Mouse (Mus musculus) forebrain, embryonic 10.5 days (tissue): ENCODE measurements around the gene Gpd2. TPM values are rescaled to one million over a fixed set of nuclear protein-coding genes. Genes with fewer than 3 reads are reported as not detected.

Experiments used
- DNase-seq: peaks from one replicate; pipeline ENCODE4 v3.0.0-alpha.2; 2017; ENCODE audit warnings: low spot score; ENCODE audit errors: extremely low spot score
- H3K27ac ChIP-seq: fragments of 300-500 bp; sonication (generic); 2 replicates; pipeline ENCODE4 v1.5.1; 2016; ENCODE audit warnings: mild to moderate bottlenecking
- H3K27me3 ChIP-seq: fragments of 300-500 bp; sonication (generic); 2 replicates; pipeline ENCODE4 v1.6.1; 2016; ENCODE audit warnings: mild to moderate bottlenecking; ENCODE audit not compliant: poor library complexity, severe bottlenecking
- H3K36me3 ChIP-seq: fragments of 300-500 bp; sonication (generic); replicated peaks from 2 replicates; pipeline ENCODE4 v1.6.1; 2016; ENCODE audit warnings: mild to moderate bottlenecking, moderate library complexity
- H3K4me1 ChIP-seq: fragments of 300-500 bp; sonication (generic); 2 replicates; pipeline ENCODE4 v1.6.1; 2016
- H3K4me3 ChIP-seq: fragments of 300-500 bp; sonication (generic); 2 replicates; pipeline ENCODE4 v1.5.1; 2016; ENCODE audit warnings: mild to moderate bottlenecking, moderate library complexity
- H3K9me3 ChIP-seq: fragments of 300-500 bp; sonication (generic); 2 replicates; pipeline ENCODE4 v1.6.1; 2016; ENCODE audit warnings: mild to moderate bottlenecking, moderate library complexity
- WGBS: fragments of 180-500 bp; shearing (Covaris S2); methylation state at CpG from one replicate; pipeline ENCODE4 v1.1.7; 2016; 5-methylcytosine and 5-hydroxymethylcytosine counted together
- polyA plus RNA-seq: library from polyadenylated mRNA; unstranded; fragments of >200 nt; fragmentation: Nextera tagmentation; extraction: Ambion mirVana; gene quantifications from 2 replicates; pipeline ENCODE4 v1.2.1, GENCODE M21; 2016

The Gpd2 gene
- polyA plus RNA-seq, 1 experiment from 2014 or later = 37.5 TPM

DNA sequence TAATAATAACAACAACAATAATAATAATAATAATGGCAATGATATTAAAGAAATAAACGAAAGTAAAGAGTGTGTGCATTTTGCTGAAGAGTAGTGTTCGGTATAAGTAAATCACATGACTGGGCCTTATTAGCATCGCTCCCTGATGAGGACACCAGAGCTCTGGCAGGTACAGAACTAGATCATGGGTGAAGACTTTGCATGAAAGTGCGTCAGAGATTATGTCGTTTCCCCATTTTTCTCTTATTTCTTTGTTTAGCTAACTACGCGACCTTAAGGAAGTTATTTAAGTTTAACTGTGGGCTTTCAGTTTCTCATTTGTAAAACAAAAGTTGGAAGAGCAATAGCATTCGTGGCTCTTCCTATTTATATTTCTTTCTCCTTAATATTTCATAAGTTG lies 5.1 kb upstream of the Gpd2 start:
- H3K4me3 ChIP-seq = no peak overlapping the region
- H3K27me3 ChIP-seq = peaks cover 11% of the 10 kb centered on the region; the same call in 1 of the 2 replicates
- H3K9me3 ChIP-seq = no peaks in the 10 kb centered on the region
- H3K36me3 ChIP-seq = no peaks in the 10 kb centered on the region
- no peak overlapping the region for H3K27ac ChIP-seq
- peaks cover 10% of the 10 kb centered on the region for H3K4me1 ChIP-seq
- 88% methylated on average over 8 of the region's 8 CpGs for WGBS
- no peak for DNase-seq

DNA sequence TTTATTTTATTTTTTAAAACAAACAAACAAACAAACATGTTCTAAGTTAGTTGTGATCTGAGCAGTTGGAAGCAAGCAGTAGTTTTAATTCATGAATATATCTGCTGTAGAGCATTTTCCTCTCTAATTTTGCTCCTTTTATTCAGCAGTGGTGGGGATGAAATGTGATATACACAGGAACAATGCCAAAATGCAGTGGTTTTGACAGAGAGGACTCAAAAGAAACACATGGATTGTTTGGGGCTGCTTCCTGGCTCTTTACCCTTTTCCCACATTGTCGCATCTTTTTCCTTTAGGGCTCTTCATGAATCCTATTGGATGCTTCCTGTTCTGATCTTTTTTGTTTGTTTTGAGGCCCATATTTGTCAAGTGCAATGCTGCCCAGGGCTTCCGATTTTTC lies 1.2 kb upstream of the Gpd2 start:
- Histone ChIP-seq H3K9me3 (no peaks in the 10 kb centered on the region), H3K27me3 (peaks cover 11% of the 10 kb centered on the region; the same call in 1 of the 2 replicates), H3K4me1 (peaks cover 32% of the 10 kb centered on the region), H3K4me3 (no peak overlapping the region), H3K27ac (no peak overlapping the region), H3K36me3 (no peaks in the 10 kb centered on the region)
- DNase-seq = no peak
- WGBS = 87% methylated on average over 2 of the region's 2 CpGs

DNA sequence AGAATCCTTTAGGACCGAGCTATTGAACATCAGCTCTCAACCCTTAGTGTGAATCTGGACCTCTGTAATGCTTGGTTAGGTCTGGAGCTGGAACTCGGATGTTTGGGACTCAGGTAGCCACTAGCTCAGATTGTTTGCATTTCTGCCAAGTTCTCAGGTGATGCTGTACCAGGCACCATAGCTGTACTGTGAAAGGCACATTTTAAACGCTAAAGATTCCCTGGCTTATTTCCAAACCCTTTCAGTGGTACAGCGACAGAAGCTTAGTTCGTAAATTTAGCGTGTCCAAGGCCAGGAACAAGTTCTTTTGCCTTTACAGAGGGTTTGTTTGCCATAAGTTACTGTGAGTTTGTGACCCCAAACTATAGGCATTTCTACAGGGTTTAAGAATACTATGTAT lies 409 bp upstream of the Gpd2 start:
- peaks cover 32% of the 10 kb centered on the region for H3K4me1 ChIP-seq
- no peak overlapping the region for H3K27ac ChIP-seq
- H3K9me3 ChIP-seq = no peaks in the 10 kb centered on the region
- 55% methylated on average over 6 of the region's 6 CpGs for WGBS
- peak overlapping the region; percentile 73 for H3K4me3 ChIP-seq
- H3K36me3 ChIP-seq = no peaks in the 10 kb centered on the region
- DNase-seq = no peak
- H3K27me3 ChIP-seq = peaks cover 11% of the 10 kb centered on the region; the same call in 1 of the 2 replicates

DNA sequence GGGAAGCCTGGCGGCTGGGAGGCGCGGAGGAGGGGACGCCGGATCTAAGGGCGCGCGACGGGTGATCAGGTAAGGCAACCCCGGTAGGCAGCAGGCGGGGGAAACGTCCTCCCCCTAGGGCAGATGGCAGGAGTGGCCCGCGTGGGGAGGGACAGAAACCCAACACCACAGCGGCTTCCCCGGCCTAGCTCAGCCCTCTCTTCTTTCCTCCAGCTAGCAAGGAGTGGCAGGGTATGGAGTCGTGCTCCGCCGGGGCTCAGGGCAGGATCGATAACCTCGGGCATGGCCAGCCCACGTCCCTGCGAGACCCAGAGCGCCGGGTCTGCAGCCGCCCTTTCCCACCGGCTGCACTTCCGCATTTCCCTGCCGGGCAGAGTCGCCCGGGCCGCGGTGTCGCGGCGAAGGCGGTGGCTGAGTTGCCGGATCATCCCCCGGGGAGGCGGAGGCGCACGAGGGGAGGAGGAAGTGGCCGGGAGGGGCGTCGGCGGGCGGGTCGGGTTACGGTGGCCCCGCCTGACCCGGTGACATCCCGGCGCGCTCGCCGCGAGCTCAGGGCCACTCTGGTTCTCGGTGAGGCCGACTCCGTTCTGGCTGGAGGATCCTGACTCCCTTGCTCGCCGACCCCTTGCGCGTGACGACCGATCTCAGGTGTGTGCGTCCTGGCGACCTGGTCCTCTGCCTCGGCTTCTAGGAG lies 632 bp downstream of the Gpd2 start:
- WGBS = under 1% methylated on average over 67 of the region's 69 CpGs
- peaks cover 31% of the 10 kb centered on the region for H3K4me1 ChIP-seq
- peak; percentile 79 for DNase-seq
- peak overlapping the region; percentile 93 for H3K27ac ChIP-seq
- peak overlapping the region; percentile 73 for H3K4me3 ChIP-seq
- no peaks in the 10 kb centered on the region for H3K36me3 ChIP-seq
- peaks cover 11% of the 10 kb centered on the region; the same call in 1 of the 2 replicates for H3K27me3 ChIP-seq
- H3K9me3 ChIP-seq = no peaks in the 10 kb centered on the region

DNA sequence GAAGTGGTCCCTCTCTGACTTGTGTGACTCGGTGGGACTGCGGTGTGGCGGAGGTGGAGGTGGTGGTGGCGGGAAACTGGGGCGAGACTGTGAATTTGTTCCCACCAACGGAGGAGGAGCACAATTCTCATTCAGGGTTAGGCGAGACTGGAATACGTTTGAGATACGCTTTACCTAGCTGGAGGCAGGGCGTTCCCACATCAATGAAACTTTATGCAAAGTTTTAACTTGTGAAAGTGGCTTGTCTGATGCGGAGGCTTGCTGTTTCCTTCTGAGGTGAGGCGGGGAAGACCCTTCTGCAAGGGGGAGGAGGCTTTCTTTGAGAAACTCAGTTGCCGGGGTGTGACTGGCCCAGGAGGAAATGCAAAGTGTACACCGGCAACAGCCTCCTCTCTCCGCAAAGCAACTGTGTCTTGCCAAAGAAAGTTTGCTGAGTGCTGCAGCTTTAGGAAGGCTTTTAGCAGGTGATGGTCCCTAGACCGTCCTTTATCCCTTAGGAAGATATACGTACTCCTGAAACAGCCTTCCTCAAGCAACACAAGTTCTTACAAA lies 1.3 kb downstream of the Gpd2 start:
- 1% methylated on average over 17 of the region's 17 CpGs for WGBS
- DNase-seq = no peak
- no peaks in the 10 kb centered on the region for H3K9me3 ChIP-seq
- H3K4me3 ChIP-seq = peak overlapping the region; percentile 73
- peaks cover 11% of the 10 kb centered on the region; the same call in 1 of the 2 replicates for H3K27me3 ChIP-seq
- peak overlapping the region; percentile 93 for H3K27ac ChIP-seq
- H3K4me1 ChIP-seq = peaks cover 27% of the 10 kb centered on the region
- no peaks in the 10 kb centered on the region for H3K36me3 ChIP-seq

DNA sequence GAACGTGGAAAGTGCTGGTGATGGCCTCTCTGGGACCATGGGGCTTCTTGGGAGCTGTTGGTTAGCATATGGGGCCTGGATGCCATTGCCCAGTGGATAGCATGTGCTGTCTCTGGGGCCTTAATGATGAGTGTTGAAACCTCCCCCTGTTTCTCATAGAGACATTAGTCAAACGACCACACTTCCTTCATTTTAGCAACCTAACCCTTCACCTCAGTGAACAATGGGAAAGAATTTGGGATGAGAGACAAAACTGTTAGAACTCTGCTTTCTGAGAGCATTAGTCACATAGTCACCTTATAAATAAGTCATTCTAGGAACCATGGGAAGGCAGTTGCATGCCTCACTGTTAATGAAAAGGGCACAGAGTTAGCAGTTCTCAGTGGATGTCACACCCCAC lies 1.9 kb downstream of the Gpd2 start:
- peaks cover 11% of the 10 kb centered on the region; the same call in 1 of the 2 replicates for H3K27me3 ChIP-seq
- H3K4me1 ChIP-seq = peaks cover 32% of the 10 kb centered on the region
- no peak overlapping the region for H3K27ac ChIP-seq
- 15% methylated on average over 2 of the region's 2 CpGs for WGBS
- H3K9me3 ChIP-seq = no peaks in the 10 kb centered on the region
- H3K4me3 ChIP-seq = peak overlapping the region; percentile 73
- no peaks in the 10 kb centered on the region for H3K36me3 ChIP-seq
- no peak for DNase-seq

DNA sequence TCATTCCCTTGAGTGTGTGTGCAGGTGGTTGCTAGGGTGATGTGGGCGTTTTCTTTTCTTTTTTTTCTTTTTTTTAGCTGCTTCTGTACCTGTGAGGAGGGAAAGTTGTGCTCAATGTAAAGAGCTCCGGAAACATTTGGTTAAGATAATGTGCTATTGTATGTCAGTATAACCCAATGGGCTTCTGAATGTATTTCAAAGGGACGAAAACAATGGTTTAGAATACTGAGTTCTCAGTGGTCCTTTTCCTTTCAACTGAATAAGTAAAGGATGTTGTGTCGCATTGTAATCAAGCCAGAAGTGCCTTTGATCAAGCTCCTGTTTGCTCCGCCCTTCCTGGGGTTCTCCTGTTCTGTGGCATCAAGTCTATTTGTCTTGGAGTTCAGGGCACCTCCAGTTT lies 6.6 kb downstream of the Gpd2 start:
- Histone ChIP-seq H3K4me1 (peaks cover 12% of the 10 kb centered on the region), H3K4me3 (no peak overlapping the region), H3K36me3 (0 out of 2 replicates have a peak, but pooled peaks cover 5% of the 10 kb centered on the region), H3K27me3 (no peaks in the 10 kb centered on the region), H3K9me3 (no peaks in the 10 kb centered on the region; the same call in 1 of the 2 replicates), H3K27ac (no peak overlapping the region)
- no peak for DNase-seq
- WGBS = 69% methylated on average over 5 of the region's 5 CpGs

DNA sequence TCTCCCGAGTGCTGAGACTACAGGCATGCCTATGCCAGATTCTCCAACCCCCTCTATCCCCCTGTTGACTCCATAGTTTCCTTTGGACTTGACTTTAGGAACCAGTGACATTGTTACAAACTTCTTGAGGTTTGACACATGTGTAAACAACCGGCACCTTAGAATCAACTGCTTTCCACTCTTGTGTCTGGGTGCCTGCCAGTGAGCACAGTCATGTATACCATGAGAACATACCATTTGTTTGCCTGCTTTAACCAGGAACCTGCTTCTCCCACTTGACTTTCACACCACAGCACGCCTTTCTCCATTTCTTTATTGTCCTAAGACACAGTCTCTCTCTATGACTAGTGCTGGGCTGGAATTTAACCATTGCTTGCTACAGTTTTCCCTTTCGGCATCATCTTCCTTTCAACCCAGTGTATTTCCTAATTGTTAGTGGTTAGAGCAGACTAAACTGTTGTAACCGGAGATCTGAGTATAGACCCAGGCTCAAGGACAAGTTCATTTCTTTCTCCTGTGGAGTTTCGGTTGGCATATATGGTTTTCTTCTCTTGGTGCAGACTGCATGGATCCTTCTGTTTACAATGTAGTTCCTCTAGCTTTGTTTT lies 8.4 kb downstream of the Gpd2 start:
- Histone ChIP-seq H3K36me3 (0 out of 2 replicates have a peak, but pooled peaks cover 5% of the 10 kb centered on the region), H3K27ac (no peak overlapping the region), H3K9me3 (no peaks in the 10 kb centered on the region; the same call in 1 of the 2 replicates), H3K27me3 (no peaks in the 10 kb centered on the region), H3K4me1 (0 out of 2 replicates have a peak, but pooled peaks cover 5% of the 10 kb centered on the region), H3K4me3 (no peak overlapping the region)
- no peak for DNase-seq
- WGBS = 92% methylated on average over 6 of the region's 6 CpGs

DNA sequence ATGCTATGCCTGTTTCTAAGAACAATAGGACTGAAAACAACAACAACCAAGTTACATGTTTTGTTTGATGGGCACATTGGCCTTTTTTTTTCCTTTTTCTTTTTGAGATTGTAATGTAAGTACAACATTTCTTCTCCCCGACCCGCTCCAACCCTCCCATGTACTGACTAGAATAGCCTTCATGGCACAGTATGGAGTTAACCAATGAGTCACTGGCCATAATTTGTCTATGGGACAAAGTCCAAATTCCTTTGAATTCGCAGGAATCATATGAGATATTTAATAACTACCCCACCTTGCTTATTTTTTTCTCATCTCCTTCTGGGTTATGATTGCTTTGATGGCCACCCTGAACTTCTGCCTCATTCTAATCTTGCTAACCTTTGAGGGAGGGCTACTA lies 12.7 kb downstream of the Gpd2 start:
- no peak for DNase-seq
- Histone ChIP-seq H3K27me3 (no peaks in the 10 kb centered on the region), H3K36me3 (0 out of 2 replicates have a peak, but pooled peaks cover 5% of the 10 kb centered on the region), H3K9me3 (no peaks in the 10 kb centered on the region; the same call in 1 of the 2 replicates), H3K4me1 (peaks cover 3% of the 10 kb centered on the region), H3K4me3 (no peak overlapping the region), H3K27ac (no peak overlapping the region)
- 93% methylated on average over 3 of the region's 3 CpGs for WGBS

DNA sequence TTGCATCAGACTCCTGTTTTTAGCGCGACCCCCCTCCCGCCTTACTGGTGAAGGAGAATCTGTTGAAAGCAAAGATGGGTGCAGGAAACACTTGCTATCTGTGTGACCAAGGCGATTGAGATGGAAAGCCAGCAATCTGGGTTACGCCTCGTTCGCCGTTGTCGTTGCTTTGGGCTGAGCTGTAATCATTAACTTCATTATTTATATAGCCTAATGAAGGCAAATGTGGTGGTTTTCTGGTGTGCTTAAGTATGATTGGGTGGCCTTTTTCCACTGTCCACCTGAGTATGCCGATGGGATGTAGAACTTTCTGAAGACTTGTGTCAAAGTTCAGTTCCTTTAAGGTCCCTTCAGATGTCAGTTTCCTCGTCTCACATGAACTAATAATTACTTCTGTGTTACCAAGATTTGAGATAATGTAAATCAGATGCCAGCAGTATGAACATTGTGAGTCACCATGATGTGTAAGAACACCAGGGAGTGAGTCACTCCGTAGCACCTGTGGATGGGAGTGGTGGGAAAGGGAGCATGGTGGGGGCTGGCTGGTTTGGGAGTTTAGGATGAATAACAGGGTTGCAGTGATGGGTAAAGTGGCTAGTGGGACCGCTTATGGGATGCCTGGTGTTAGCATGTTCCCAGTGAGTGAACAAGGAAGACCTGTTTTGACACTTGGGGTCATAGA lies 14.3 kb downstream of the Gpd2 start:
- H3K36me3 ChIP-seq = 0 out of 2 replicates have a peak, but pooled peaks cover 5% of the 10 kb centered on the region
- peaks cover 20% of the 10 kb centered on the region for H3K4me1 ChIP-seq
- no peaks in the 10 kb centered on the region for H3K27me3 ChIP-seq
- no peak overlapping the region for H3K4me3 ChIP-seq
- no peak for DNase-seq
- no peak overlapping the region for H3K27ac ChIP-seq
- WGBS = 92% methylated on average over 13 of the region's 13 CpGs
- no peaks in the 10 kb centered on the region; the same call in 1 of the 2 replicates for H3K9me3 ChIP-seq

DNA sequence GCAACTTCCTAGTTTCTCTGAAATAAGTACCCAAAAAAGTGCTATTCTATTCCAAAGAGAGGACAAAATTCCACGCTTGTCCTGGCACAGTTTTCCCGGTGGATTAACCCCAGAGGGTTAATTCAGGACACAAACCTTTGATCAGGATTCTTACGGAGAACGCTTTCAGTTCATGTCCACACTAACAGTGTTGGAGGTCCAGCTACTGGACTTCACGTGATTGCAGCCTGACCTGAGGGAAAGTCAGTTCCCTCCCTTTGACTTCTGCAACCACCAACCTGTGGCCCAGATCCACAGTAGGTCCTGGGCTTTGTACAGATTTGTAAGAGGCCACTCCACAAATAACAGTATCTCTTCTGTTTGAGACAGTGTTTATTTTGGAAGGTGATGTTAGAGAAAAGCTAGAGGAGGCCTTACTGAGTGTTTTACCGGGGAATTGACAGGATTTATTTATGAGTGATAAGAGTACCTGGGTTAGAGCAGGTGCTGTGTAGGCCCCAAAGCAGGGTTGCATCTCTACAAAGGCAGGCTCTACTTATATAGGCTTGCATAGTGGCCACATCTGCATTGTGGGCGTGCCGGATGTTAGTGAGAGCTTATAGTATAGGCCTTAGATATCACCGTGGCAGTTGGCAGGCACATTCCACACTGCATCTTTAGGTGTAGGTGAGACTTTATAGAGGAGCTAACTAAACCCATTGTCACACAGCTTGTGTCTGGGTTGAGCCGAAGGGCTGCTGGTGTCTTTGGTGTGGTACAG lies 15.3 kb downstream of the Gpd2 start:
- H3K4me3 ChIP-seq = no peak overlapping the region
- 84% methylated on average over 10 of the region's 10 CpGs for WGBS
- no peaks in the 10 kb centered on the region for H3K27me3 ChIP-seq
- DNase-seq = no peak
- peaks cover 22% of the 10 kb centered on the region for H3K4me1 ChIP-seq
- H3K27ac ChIP-seq = no peak overlapping the region
- no peaks in the 10 kb centered on the region; the same call in 1 of the 2 replicates for H3K9me3 ChIP-seq
- H3K36me3 ChIP-seq = 0 out of 2 replicates have a peak, but pooled peaks cover 5% of the 10 kb centered on the region

DNA sequence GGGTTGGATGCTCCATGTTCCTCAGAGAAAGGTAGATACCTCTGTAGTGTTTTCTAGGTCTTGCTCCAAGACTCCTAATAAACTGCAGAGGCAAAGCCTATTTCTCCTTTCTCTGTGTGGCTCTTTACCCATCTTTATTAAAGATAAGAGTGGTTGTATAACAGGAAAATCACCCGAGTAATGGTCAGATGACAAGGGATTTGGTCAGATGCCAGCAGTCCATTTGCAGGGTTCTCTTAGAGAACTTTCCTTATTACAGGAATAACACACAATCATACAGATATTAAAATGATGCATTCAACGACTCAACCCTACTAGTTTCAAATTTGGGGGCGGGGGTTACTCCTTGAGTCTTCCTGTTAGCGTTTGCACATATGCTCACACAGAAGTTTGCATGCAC lies 16.8 kb downstream of the Gpd2 start:
- WGBS = 94% methylated on average over 4 of the region's 4 CpGs
- H3K4me1 ChIP-seq = peaks cover 22% of the 10 kb centered on the region
- no peak overlapping the region for H3K4me3 ChIP-seq
- no peak for DNase-seq
- no peaks in the 10 kb centered on the region for H3K27me3 ChIP-seq
- no peaks in the 10 kb centered on the region for H3K9me3 ChIP-seq
- H3K36me3 ChIP-seq = no peaks in the 10 kb centered on the region
- no peak overlapping the region for H3K27ac ChIP-seq
